28 mouse cellular contexts compared by ENCODE assay signal in the genomic region with DNA sequence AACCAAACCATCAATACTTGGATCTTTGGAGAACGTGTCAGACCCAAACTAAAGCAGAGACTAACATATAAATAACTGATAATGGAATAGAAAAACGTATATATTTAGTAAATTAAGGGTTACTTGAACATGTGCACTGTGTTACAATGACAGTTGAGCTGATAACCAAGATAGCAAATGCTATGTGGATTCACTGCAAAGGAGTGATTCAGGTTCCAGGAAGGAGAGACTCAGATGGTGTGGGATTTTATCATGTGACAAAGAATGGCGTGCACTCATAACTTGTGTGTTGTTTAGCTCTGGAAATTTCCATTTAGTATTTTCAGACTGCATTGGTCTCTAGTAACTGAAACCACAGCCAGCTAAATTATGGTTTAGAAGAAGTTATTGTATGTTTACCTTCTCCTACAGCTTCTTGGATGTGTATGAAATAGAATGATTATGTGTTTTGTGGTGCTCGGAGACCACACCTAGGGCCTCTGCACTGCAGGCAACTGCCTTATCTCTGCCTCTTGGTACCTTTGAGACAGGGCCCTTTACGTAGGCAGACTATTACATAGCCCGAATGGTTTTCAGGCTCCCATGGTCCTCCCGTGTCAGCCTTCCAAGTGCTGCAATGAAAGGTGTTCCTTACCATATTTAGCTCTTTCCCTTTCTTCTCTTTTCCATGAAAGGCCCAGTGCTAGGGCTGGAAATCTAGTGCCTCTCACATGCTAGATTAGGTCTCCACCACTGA. TPM values are rescaled to one million over a fixed set of nuclear protein-coding genes. Genes with fewer than 3 reads are reported as not detected.
A peak's percentile ranks its signal among the peaks of the same experiment; 100 is the strongest.
DNase-seq lines count a peak whose midpoint lies in the region; ATAC-seq lines count a peak whose summit lies in the region.
"Had no signal": no experiment of that assay in that cellular context is flagged by ENCODE, and none has a peak within 500 bp of the region (broad histone marks: within the 10 kb centered on the region; RNA-seq: fewer than 3 reads in every experiment).

No protein-coding gene starts in this region.

- H3K9me3 ChIP-seq in liver, embryonic 15.5 days (replicated peaks) = no peaks in the 10 kb centered on the region
- H3K9me3 ChIP-seq: embryonic facial prominence, embryonic 12.5 days; heart, embryonic 12.5 days; kidney, embryonic 15.5 days; limb, embryonic 12.5 days; midbrain, embryonic 10.5 days; midbrain, embryonic 15.5 days; neural tube, embryonic 15.5 days had no signal

- H3K4me1 ChIP-seq in liver, embryonic 15.5 days (replicated peaks) = peaks cover 44% of the 10 kb centered on the region
- H3K4me1 ChIP-seq: embryonic facial prominence, embryonic 12.5 days; kidney, embryonic 15.5 days; limb, embryonic 12.5 days had no signal

- H3K4me3 ChIP-seq in liver, embryonic 15.5 days (replicated peaks) = no peak overlapping the region
- H3K4me3 ChIP-seq: embryonic facial prominence, embryonic 12.5 days; heart, adult 2 months; heart, embryonic 12.5 days; kidney, embryonic 15.5 days; left cerebral cortex, adult 2 months; limb, embryonic 12.5 days; midbrain, embryonic 10.5 days; midbrain, embryonic 15.5 days; neural tube, embryonic 15.5 days had no signal

- no peaks in the 10 kb centered on the region for H3K27me3 ChIP-seq in liver, embryonic 15.5 days
- H3K27me3 ChIP-seq: embryonic facial prominence, embryonic 12.5 days; heart, embryonic 12.5 days; kidney, embryonic 15.5 days; limb, embryonic 12.5 days; midbrain, embryonic 15.5 days; neural tube, embryonic 15.5 days had no signal

- 21% methylated on average over 7 of the region's 7 CpGs for WGBS in liver, embryonic 15.5 days (ENCODE audit: insufficient replicate concordance)

- intact Hi-C loops in heart, postnatal 14 days (cut with DNase I) = no loop called here

- DNase-seq in heart, adult 11 months = peak; percentile 59
- no peak for DNase-seq in heart, postnatal 14 days
- DNase-seq in liver = peak; percentile 19
- DNase-seq in retina, postnatal 1 day = no peak
- no peak for DNase-seq in spleen, adult 18-20 months
- no peak for DNase-seq in left cerebral cortex, adult 11 months (ENCODE audit: low spot score)
- DNase-seq: adrenal gland, postnatal 36 days; cerebellum, adult 8-10 months; embryo, embryonic 11 days; gastrocnemius, postnatal 36 days; heart, adult 2 months; kidney, adult 18-20 months; kidney, postnatal 25 days; lung, adult 2 months; lung, postnatal 10 days; right cerebral cortex, postnatal 25 days had no signal

- H3K4me2 ChIP-seq in liver, embryonic 15.5 days = 0 out of 2 replicates have a peak overlapping the region, but pooled peaks have one; percentile 0
- H3K4me2 ChIP-seq: embryonic facial prominence, embryonic 12.5 days; heart, embryonic 12.5 days; kidney, embryonic 15.5 days; limb, embryonic 12.5 days; midbrain, embryonic 15.5 days; neural tube, embryonic 15.5 days had no signal

- peaks cover 3% of the 10 kb centered on the region for H3K36me3 ChIP-seq in liver, embryonic 15.5 days (replicated peaks)
- H3K36me3 ChIP-seq: midbrain, embryonic 15.5 days had no signal

- ATAC-seq in liver, embryonic 15.5 days (ENCODE audit: insufficient read depth) = peak; percentile 61
- ATAC-seq: forebrain, embryonic 14.5 days; hindbrain, embryonic 16.5 days; midbrain, embryonic 15.5 days had no signal

- no peak overlapping the region for H3K9ac ChIP-seq in liver, embryonic 15.5 days
- H3K9ac ChIP-seq: embryonic facial prominence, embryonic 12.5 days; heart, embryonic 12.5 days; kidney, embryonic 15.5 days; limb, embryonic 12.5 days; midbrain, embryonic 15.5 days; neural tube, embryonic 15.5 days had no signal

- peak overlapping the region; percentile 20; the same call in 1 of the 2 replicates for H3K27ac ChIP-seq in liver, embryonic 15.5 days (replicated peaks)
- H3K27ac ChIP-seq: embryonic facial prominence, embryonic 12.5 days; heart, adult 2 months; kidney, embryonic 15.5 days; left cerebral cortex, adult 2 months; limb, embryonic 12.5 days; macrophage; midbrain, embryonic 10.5 days; midbrain, embryonic 15.5 days; neural tube, embryonic 15.5 days had no signal

RNA-seq across cellular contexts. Expression of gene AU040320, which starts 53.5 kb away (rescaled TPM):
- 10 to 100 TPM; 29.9 to 30.3 TPM for total RNA-seq in heart, postnatal 14 days (2021)
- polyA plus RNA-seq in liver, embryonic 15.5 days (2015; fragmentation: Nextera tagmentation; extraction: Ambion mirVana) = 8.4 and 8.9 TPM in 2 replicates

RNA-seq across cellular contexts. Expression of gene Ncdn, which starts 53.6 kb away (rescaled TPM):
- total RNA-seq in heart, postnatal 14 days (2021) = 10 to 100 TPM; 12.5 to 15.0 TPM
- polyA plus RNA-seq in liver, embryonic 15.5 days (2015; fragmentation: Nextera tagmentation; extraction: Ambion mirVana) = 6.9 and 7.5 TPM in 2 replicates

Comparison
In these comparisons a context has a peak if more than half of its experiments do, and no peak if none do; other contexts are left out.
1. DNase-seq: peak in heart, adult 11 months (single experiment) and liver (single experiment); none in heart, postnatal 14 days (0 of 2), retina, postnatal 1 day (single experiment), spleen, adult 18-20 months (0 of 2) and left cerebral cortex, adult 11 months (single experiment).